Mouse (Mus musculus) CD8-positive naive resting alpha-beta T cell, adult 2 months (primary cell): ENCODE measurements around the gene Klhl41.
"Not testable (repeated sequence)": the region's sequence is repeated elsewhere in the genome, so short reads cannot be mapped to it uniquely, and the experiment has no call there.

ENCODE experiments used
- DNase-seq, 2 experiments: peaks; one replicate each; pipeline ENCODE4 v3.0.0; 2022; ENCODE audit warnings: low read depth in 2 of 2, low spot score in 2 of 2

The Klhl41 gene

DNA sequence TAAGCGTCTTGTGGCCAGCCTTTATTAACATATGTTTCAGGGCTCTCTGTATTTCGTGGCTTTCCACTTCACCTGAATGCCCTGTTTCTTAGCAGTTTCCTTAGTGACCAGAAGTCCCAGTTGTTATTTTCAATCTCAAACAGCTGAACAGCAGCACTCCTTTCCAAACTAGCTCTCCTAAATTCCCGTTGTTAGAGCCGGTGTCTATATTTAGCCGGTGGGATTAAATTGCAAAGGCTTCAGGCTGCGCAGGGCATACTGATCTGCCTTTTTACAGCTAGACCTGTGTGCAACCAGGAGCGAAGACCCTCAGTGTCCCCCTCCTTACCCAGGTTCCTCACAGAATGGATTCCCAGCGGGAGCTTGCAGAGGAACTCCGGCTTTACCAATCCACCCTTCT, at the start of gene Klhl41:
TSS of gene Klhl41 (plus strand) at position 268 of the 400 bp plus-strand sequence.
- DNase-seq, result no peak

DNA sequence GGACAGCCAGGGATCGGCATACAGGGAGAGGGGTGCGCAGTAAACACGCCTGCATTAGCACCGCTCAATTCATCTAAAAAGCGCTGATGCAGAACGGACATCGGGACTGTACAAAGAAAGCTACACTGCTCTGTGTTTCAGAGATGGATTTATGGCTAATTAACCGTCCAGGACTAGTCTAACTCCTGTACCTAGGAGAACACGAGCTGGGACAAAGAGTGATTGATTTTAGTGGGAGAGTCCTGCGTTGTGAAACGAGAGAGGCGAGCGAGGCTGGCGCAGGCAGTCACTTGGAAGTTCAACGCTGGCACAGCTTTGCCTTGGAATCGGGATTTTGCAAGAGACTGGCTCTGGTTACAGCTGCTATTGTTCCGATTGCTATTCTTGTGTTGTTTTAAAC, 40.7 kb upstream of the Klhl41 start:
- DNase-seq, result no peak

DNA sequence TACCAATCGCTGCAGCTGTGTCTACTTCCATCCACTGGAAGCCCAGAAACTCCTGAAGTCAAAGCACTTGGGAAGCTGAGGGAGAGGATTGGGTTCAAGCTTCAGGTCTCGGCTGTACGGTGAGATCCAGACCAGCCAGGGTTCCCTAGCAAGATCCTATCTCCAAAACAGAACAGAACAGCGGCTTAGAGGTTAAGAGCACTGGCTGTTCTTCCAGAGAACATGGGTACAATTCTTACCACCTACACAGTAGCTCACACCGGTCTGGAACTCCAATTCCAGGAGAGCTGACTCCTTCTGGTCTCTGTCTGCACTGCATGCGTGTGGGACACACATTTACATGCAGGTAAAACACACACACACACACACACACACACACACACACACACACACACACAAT, 40.0 kb upstream of the Klhl41 start:
- DNase-seq, result no peak

DNA sequence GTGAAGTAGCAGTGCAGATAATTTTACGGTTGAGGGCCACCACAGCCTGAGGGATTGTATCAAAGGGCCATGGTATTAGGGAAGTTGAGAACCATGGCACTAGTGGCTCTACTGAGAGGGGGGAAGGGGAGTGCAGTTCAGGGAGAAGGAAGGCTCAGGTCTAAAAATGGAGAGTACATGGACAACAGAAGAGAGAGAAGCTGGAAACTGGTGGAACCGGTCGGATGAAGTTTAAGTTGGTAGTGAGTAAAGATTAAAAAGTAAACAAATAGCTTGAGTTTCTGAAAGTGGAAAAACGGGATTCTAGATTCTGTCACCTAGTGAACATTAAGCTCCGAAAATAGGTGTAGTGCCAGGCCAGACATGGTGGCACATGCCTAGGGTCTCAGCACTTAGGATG, 39.1 kb upstream of the Klhl41 start:
- DNase-seq, result no peak

DNA sequence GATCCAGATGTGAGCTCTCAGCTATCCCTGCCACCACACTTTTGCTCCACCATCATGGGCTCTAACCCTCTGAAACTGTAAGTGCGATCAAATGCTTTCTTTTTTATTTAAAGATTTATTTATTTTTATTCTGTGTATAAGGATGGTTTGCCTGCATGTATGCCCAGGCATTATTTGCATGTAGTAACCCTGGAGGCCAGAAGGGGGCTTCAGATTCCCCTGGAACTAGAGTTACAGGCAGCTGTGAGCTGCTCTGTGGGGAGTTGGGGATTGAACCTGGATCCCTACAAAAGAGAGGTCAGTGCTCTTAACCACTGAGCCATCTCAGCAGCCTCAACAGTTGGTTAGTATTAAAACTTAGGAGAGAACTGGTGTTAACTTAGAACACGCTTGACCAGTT, 38.5 kb upstream of the Klhl41 start:
- peak in 1 of 2 experiments; percentile 11 for DNase-seq

DNA sequence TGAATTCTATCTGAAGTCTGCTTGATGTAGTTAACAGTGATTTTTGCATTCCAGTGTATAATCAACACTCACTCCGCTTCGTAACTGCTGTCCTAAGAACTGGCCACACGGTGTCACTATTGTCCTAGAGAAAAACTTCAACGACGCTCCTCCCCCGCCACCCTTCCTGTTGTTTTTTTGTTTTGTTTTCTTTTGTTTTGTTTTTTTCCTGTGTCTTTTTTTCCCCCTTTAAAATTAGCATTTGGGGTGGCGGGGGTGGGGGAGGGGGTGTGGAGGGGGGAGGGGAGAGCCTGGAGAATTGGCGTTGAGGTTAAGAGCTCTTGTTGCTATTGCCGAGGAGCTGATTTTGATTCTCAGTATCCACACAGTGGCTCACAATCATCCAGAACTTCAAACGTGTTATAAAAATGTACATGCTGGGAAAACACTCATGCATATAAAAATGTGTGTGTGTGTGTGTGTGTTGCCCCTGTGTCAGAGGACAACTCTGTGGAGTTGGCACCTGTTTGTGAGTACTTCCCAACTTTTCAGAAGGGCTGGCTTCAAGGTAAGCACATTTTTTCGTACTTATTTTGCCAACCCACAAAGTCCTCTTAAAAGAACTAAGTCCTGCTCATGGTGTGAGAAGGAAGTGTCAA, 34.7 kb upstream of the Klhl41 start:
- DNase-seq, result peak; percentile 21 to 50

DNA sequence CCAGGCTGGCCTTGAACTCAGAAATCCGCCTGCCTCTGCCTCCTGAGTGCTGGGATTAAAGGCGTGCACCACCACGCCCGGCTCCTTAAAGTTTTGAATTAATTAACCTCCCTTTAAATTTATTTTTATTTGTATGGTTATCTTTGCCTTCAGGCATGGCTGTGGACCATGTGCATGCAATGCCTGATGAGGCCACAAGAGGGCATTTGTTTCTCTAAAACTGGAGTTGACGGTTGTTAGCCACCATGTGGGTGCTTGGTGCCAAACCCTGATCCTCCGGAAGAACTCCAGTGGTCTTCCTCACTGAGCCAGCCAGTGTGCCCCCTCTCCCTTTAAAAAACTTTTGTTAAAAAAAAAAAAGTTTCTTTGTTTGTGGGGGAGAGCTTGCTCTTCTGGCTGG, 34.1 kb upstream of the Klhl41 start:
- peak; percentile 31 to 61 for DNase-seq

DNA sequence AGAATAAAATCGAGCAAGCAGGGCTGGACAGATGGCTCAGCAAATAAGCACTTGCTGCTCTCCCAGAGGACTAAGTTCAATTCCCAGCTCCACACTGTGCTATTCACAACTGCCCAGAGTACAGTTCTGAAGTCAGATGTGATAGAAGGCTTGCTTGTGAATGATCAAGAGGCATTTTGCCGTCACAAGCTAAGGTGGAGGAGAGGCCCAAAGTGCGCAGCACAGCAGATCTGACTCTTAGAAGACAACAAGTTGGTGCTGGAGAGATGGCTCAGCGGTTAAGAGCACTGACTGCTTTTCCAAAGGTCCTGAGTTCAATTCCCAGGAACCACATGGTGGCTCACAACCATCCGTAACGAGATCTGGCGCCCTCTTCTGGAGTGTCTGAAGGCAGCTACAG, 31.9 kb upstream of the Klhl41 start:
- DNase-seq, result not testable (repeated sequence)

DNA sequence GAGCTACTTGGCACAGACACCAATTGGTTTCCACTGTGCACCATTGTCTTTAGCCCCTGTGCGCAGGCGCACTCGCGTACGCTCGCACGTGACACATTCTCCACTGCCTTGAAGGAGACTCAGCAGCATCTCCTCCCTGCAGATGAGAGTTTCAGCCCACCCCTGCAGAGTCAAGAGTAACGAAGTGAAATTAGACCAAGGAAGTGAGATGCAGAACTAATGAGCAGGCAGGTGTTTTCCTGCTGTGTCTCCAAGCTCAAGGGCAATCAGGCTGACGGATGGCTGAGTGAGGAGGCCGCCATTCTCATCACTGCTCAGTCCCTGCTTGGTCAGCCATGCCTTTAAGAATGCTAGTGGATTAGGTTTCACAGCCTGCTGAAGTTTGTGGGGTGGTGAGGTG, 29.8 kb upstream of the Klhl41 start:
- no peak for DNase-seq

DNA sequence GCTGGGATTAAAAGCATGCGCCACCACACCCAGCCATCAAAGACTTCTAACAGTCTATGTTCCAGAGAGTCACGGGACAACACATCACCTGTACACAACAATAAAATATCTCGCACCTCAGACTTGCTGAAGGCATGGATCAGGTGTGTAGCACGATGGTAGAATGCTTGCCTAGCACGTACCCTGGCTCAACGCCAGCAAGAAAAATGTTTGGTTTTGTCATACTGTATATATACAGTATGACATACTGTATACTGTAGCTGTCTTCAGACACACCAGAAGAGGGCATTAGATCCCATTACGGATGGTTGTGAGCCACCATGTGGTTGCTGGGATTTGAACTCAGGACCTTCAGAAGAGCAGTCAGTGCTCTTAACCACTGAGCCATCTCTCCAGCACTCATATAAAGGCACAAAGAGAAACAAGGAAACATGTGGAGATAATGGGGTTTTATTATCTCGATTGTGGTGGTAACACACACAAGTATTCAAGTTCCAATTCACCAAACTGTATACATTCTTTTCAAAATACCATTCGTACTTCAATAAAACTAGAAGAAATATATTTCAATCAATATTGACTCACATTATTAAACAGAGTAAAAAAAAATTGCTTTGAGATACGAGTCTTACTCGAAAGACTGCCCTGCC, 24.8 kb upstream of the Klhl41 start:
- DNase-seq, result no peak

DNA sequence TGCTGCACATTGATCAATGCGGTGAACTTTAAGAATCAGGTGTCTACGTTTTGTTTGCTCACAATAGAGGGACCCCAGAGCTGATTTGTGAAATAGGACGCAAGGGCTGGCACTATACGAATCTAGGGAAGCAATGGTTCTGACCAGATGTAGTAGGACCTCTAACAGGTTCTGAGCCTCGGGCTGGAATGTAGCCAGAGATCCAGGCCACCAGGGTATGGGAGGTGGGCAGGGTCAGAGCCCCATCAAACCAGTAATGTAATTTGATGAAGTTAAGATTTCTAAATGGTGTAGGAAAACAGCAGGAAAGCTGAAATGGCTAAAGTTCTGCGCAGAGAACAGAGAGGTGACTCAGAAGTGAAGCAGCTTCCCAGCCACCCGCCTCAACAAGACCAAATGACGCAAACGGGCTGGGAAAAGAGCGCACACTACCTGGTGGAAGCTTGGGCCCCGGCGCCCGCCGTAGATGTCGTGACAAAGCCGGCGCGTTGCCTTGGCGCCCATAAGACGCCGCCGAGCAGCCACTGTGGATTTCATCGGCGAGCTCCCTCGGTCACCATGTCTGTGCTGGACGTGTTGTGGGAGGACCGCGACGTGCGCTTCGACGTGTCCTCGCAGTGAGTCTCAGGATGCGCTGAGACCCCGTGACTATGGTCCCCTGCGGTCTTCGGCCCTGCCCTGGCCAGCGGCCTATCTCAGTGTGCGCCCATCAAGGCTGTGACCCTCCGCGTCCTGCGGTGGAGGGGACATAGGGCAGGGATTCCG, 23.0 kb upstream of the Klhl41 start, which contains the start of gene Bbs5:
TSS of gene Bbs5 (plus strand) at position 446 of the 765 bp plus-strand sequence.
- DNase-seq, result peak; percentile 17 to 37

DNA sequence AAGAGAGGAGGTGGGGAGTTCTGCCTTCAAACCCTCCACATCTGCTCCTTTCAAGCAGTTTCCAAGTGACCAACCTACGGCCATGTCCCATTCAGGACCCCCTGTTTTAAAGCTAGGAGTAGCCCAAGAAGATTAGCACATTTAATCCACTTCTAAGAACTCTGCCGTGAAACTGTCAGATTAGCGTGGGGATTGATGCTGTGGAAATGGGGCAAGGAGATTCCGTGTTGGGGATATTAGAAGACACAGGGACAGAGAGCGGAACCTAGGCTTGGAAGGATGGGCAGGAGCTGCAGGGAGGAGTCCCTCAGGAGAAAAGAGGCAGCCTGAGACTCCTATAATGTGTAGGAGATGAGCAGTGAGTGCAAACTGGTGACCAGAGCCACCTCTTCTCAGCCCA, 20.2 kb upstream of the Klhl41 start:
- no peak for DNase-seq

DNA sequence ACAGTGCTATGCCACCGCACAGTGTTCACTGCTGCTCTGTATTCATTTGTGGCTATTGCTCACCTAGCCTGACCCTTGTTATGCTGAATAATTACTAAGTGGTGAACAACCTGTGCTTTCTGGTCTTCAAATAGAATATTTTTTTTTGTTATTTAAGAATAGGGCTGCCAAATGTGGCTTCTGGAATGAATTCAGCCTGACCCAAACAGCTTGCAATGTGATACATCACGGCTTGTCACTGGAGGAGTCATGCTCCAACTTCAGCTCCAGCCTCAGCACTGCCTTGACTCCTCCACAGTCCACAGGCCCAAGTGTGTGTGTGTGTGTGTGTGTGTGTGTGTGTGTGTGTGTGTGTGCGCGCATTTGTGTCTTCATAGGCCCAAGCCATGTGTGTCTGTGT, 10.6 kb upstream of the Klhl41 start:
- DNase-seq, result no peak

DNA sequence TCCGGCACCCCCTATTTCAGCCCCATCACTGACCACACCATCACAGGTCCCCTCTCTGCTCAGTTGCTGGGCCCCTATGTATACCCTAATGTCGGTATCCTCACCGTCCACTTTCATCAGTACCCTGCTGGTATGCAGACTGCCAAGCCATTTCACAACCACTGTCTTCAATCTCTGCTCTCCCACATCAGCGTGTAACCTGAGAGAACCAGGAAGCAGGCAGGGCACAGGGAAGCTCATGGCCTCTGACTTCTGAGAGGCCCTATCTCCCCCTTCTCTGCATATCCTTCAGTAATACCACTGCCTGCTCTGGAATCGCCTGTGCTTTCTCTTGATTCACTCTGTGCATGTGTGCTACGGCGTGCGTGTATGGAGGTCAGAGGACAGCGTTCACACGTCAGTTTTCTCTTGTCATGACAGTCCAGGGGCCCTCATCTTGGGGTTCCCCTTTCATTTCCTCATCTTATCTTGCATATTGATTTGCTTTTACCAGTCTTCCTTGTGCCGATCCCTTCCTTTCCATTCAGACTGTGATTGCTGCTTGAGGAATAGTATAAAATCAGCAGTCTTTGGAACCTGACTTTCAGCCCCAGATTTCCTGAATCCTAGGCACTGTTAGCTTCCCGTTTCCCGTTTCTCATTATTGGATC, 6.0 kb upstream of the Klhl41 start:
- DNase-seq, result no peak

DNA sequence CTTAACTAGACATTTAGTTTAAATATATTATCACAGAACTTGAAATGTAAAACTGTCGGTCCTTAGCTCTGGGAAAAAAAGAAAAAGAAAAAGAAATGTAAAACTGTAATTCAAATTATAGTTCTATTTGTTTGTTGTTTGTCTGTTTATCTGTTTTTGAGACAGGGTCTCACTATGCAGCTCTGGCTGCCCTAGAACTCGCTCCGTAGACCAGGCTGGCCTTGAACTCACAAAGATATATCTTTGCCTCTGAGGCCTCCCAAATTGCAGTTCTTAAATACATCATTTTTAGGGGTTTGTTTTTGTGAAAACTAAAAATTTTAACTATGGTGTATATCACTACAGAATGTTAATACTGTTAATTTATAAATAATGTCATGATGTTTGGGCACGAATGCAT, 2.3 kb upstream of the Klhl41 start:
- no peak for DNase-seq

DNA sequence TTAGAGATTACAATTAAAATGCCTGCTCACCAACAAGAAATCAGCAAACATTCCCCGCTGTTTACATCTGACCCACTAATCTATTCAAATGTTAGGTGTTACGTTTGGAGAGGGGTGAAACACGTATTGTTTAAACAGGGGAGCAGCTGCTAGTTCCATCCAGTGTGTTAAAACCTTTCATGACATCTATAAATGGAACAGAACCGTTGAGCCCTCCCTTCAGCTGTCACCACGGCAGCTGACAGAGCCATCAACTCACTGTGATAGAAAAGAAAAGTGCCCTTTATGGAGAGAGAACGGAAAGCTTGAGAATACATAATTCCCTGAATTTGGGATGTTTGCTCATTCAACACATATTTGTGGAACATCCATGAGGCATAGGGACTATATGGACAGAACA, 1.5 kb upstream of the Klhl41 start:
- no peak for DNase-seq

DNA sequence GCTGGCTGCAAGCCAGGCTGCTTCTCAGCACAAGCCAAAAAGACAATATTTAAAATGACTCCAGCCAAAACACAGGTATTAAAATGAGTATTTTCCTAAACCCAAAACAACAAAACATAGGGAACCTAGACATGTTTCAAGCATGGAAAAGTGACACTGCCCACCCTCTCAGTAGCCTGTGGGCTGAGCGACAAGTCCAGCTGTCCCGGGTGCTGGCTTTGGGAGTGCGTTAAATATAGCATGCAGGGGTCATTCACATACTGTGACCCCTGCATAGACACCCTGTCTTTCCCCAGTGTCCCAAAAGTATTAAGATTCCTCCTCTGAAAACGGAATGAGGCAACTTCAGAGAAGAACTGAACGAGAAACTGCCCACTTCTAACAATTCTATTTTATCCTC, 3.8 kb downstream of the Klhl41 start:
- DNase-seq, result no peak

DNA sequence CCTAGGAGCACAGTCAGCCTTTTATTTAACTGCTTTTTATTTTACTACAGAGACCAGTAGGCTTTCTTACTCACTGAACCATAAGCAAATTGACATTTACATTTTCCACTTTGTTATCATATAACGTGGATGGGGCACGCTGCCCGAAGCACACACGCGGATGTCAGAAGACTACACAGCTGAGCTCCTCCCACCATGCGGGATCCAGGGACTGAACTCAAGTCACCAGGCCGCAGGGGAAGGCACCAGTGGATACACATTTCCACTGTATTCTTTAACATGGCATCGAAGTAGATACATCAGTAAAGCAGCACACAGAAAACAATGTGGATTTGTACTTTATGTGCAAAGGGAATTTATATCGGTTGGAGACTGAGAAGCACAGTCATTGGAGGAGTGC, 5.3 kb downstream of the Klhl41 start:
- DNase-seq, result no peak

DNA sequence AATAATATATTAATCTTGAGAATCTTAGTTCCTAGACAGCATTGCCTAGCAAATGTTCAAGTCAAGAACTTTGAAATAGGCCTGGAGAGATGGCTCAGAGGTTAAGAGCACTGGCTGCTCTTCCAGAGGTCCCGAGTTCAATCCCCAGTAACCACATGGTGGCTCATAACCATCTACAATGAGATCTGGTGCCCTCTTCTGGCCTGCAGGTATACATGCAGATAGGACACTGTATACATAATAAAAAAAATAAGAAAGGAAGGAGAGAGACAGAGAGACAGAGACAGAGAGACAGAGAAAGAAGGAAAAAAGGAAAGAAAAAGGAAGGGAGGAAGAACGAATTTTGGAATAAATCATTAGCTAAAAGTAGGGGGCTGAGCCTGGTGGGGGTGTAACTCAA, 6.8 kb downstream of the Klhl41 start:
- peak in 1 of 2 experiments; percentile 5 for DNase-seq

DNA sequence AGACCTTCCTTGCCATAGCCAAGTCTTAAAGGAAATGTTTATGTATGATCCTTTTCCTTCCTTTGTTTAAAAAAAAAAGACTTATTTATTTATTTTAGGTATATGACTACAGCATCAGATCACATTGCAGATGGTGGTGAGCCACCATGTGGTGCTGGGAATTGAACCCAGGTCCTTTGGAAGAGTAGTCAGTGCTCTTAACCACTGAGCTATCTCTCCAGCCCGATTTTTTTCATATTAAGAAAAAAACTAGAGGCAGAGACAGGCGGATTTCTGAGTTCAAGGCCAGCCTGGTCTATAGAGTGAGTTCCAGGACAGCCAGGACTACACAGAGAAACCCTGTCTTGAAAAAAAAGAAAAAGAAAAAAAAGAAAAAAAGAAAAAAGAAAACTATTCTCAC, 7.3 kb downstream of the Klhl41 start:
- DNase-seq, result not testable (repeated sequence)

DNA sequence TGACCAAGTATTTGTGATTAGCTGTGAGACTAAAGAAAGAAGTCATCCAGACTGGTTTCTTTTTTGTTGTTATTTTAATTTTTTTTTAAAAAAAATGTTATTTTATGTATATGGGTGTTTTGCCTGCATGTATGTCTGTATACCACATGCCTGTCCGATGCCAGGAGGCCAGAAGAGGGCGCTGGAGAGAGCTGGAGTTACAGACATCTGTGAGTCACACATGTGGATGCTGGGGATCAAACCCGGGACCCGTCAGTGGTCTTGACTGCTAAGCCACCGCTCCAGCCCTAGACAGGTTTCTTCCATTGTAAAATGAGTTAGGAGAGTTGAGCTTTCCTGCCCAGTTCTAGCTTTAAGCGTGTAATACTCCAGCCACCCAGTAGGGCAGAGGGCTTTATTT, 10.1 kb downstream of the Klhl41 start:
- no peak for DNase-seq

DNA sequence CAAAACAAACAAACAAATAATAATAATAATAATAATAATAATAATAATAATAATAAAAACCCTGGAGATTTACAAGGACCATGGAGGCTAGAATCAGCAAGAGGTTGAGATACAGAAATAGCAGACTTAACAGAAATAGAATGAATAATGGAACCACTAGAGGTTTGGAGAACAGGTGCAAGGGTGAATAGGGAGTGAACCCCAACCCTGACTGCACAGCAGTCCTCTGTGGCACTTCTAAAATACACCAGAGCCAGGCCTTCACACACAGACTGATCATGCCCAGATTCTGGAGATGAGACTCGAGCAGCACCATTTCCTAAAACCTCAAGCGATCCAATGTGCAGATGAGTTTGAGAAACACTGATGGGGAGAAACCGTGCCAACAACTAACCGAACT, 12.0 kb downstream of the Klhl41 start:
- DNase-seq, result no peak
